Mouse (Mus musculus) C2C12 (cell line): ENCODE data around the gene Arid1a.

Experiments used
- CTCF ChIP-seq: IDR thresholded peaks from one replicate; pipeline ENCODE4 v1.5.1; 2011; ENCODE audit not compliant: control insufficient read depth, insufficient read depth, insufficient read length
- MYOD1 ChIP-seq: IDR thresholded peaks from one replicate; pipeline ENCODE4 v1.6.1; 2011; ENCODE audit warnings: low read depth; ENCODE audit not compliant: control insufficient read depth, insufficient read length
- USF1 ChIP-seq: IDR thresholded peaks from one replicate; pipeline ENCODE4 v1.6.1; 2011; ENCODE audit warnings: low read depth, mild to moderate bottlenecking, control low read depth, moderate library complexity

- TF ChIP-seq USF1 = no peak
- TF ChIP-seq MYOD1 = no peak
- no peak for TF ChIP-seq CTCF
These were observed 82.3 kb downstream of the Arid1a start for GRCm38 (mm10) chr4:133674331-133674695.
